Mouse (Mus musculus) activated CD4-positive, CD25-positive, alpha-beta regulatory T cell, adult 4 months (primary cell): ENCODE results near the gene Orai1. TPM values are rescaled to one million over a fixed set of nuclear protein-coding genes. Genes with fewer than 3 reads are reported as not detected.
A peak's percentile ranks its signal among the peaks of the same experiment; 100 is the strongest.

Experiments used
- ATAC-seq: one replicate; pipeline ENCODE4 v1.8.0; 2017
- polyA plus RNA-seq, 2 experiments: library from polyadenylated mRNA; unstranded; fragments of 100-300 nt; shearing (Covaris generic); gene quantifications; one replicate each; pipeline ENCODE4 v1.2.1; 2017

Gene Orai1
- polyA plus RNA-seq, 2 experiments from 2014 or later, result 8.1 to 9.4 TPM

GRCm38 (mm10) chr5:123075576-123076418 is 60.9 kb downstream of the Orai1 start:
- peak; percentile 84 for ATAC-seq

GRCm38 (mm10) chr5:123076419-123077281 is 61.8 kb downstream of the Orai1 start:
- peak; percentile 33 for ATAC-seq

- ATAC-seq, result no peak
Measured at GRCm38 (mm10) chr5:123079568-123079967, 64.7 kb downstream of the Orai1 start.

- ATAC-seq, result no peak
Measured at GRCm38 (mm10) chr5:123080041-123080440, 65.2 kb downstream of the Orai1 start.

Other genes with a start within 250 kb of the Orai1 start
- 1 to 10 TPM; 2.6 to 2.8 TPM for gene Camkk2, start 235.7 kb upstream of the Orai1 start, polyA plus RNA-seq
- gene Anapc5, start 193.7 kb upstream of the Orai1 start, polyA plus RNA-seq, result 10 to 100 TPM; 90.8 to 92.8 TPM
- gene Rnf34, start 165.0 kb upstream of the Orai1 start, polyA plus RNA-seq, result 10 to 100 TPM; 18.1 to 25.7 TPM
- 10 to 100 TPM; 28.2 to 43.2 TPM for gene Kdm2b, start 25.3 kb upstream of the Orai1 start, polyA plus RNA-seq
- 1 to 10 TPM; 3.2 to 4.9 TPM for gene Morn3, start 31.9 kb downstream of the Orai1 start, polyA plus RNA-seq
- gene Tmem120b, start 53.3 kb downstream of the Orai1 start, polyA plus RNA-seq, result 1 to 10 TPM; 2.2 to 2.3 TPM
- gene Rhof, start 117.6 kb downstream of the Orai1 start, polyA plus RNA-seq, result 10 to 100 TPM; 54.3 to 75.1 TPM
- 10 to 100 TPM; 12.5 to 12.9 TPM for gene Setd1b, start 127.1 kb downstream of the Orai1 start, polyA plus RNA-seq
- 10 to 100 TPM; 31.6 to 42.2 TPM for gene Psmd9, start 154.3 kb downstream of the Orai1 start, polyA plus RNA-seq
- gene Hpd, start 167.7 kb downstream of the Orai1 start, polyA plus RNA-seq, result not detected
- gene Wdr66, start 237.0 kb downstream of the Orai1 start, polyA plus RNA-seq, result 1 to 10 TPM in 1 of 2 experiments, under 1 TPM in 1; 0.54 to 1.4 TPM